Mouse (Mus musculus): ENCODE measurements around the gene Ppp6r2.
A peak's percentile ranks its signal among the peaks of the same experiment; 100 is the strongest.

The Ppp6r2 gene

DNA sequence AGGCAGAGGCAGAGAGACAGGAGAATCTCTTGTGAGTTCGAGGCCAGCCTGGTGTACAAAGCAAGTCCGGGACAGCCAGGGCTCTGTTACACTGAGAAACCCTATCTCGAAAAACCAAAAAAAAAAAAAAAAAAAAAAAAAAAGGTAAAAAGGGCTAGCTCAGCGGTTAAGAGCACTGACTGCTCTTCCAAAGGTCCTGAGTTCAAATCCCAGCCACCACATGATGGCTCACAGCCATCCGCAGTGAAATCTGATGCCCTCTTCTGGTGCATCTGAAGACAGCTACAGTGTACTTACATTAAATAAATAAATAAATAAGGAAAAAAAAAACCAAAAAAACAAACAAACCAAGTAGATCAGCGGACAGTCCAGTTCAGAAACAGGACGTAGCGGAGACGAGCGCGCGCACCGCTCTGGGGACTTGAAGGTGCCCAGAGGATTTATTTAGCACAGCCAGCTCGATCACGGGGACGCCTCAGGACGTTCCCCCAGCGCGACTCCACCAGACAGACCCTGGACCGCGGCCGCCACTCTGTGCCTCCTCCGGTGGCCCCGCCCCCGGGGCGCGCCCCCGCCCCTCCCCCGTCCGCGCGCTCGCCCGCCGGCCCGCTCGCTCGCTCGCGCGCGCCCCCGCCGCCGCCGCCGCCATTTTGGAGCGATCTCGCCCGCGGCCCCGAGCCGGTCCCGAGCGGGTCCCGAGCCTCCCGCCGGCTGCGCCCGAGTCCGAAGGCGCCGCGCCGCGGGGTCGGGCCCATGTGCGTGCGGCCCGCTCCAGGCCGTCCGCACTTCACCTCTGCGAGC lies at the start of gene Ppp6r2:
TSS of gene Ppp6r2 (plus strand) at position 639 of the 801 bp plus-strand sequence.
- DNase-seq (ENCODE audit: low read depth, low spot score) = peak; percentile 37

DNA sequence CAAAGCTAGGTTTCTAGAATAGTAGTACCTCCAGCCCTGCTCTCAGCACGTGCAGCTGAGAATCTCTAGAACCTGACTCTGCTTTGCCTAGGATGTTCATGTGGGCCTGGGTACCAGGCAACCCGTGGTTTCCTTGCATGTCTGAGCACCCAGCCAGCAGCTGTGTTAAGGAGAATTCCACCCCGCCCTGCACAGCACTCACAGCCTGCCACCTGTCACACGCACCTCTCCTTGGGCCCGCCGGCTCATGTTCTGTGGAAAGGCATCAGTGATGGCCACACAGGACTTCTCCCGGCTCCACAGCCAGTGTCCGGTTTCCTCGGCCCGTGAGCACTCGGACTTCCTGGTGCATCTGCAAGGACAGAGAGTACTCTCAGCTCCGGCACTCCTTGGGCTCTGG lies 45.9 kb upstream of the Ppp6r2 start:
- DNase-seq (ENCODE audit: low read depth, low spot score) = no peak

DNA sequence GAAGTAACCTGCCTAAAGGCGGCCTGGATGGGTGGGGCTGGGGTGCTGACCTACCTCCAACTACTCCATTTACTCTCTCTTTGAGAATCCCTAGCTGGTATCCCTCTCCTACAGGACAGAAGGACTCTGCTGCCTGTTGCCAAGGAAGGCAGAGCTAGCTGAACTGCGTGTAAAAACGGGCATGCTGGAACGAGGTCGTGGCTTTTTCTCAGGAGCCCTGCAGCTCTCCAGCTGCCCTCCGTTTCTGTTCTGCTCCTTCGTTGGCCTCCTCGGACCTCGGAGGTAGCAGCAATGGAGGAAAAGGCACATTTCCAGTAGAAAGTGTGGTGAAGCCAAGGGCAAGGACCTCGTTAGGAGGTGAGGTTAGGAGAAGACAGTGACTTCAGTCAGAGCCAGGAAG lies 42.4 kb upstream of the Ppp6r2 start:
- no peak for DNase-seq (ENCODE audit: low read depth, low spot score)

DNA sequence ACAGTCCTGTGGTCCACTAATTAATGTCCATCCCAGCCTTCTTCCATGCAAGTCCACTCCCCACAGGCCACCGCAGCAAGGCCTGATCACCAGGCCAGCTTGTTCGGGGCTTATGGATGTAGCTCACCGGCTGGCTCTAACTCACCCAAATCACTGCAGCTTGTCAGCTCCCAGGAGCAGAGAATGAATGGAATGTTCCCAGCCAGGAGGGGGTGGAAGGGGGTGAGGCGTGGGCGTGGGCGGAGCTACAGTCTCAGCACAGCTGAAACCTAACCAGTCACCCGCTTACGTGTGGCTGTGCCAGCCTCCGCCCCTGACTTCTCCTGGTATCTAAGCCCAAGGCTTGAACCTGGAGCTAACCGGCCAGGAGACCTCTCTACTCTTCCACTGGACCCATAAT lies 41.9 kb upstream of the Ppp6r2 start:
- no peak for DNase-seq (ENCODE audit: low read depth, low spot score)

DNA sequence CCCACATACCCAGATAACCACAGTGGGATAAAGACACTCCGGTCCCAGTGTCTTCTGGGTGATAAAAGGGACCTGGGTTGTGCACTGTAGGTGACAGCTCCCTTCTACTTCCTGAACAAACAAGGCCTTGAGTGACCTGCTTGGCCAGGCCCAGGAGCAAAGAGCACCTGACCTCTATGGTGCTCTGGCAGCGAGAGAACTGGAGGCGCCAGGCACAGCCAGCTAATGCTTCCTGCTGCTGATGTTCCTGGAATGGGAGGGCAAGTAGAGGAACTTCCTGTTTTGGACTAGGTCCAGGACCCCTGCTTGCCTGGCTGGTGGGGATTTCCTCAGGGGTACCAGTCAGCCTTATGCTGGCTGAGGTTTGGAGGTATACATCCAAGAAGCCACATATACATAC lies 41.3 kb upstream of the Ppp6r2 start:
- DNase-seq (ENCODE audit: low read depth, low spot score) = no peak

DNA sequence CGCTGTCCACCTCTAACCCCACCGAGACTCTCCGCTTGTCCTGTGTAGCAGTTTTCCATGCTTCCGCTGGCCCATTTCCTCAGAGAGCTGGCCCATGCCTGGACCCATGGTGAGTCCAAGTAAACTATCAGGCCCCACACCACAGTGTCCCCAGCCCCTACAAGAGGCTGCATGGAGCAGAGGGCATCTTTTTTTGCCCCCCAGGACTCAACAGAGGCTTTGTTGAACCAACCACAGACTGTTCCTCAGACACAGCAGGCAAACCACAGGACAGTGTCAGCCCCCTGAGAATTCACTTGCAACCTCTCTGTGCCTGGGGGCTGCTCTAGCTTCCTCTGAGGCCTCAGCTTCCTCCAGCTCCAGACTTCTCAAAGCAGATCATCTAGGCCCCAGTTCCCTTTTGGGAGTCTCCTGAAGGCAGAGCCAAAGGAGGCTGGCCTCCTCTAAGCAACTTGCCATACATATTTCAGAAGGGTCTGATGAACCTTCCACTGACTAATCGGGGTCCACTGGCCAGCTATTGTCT lies 39.8 kb upstream of the Ppp6r2 start:
- DNase-seq (ENCODE audit: low read depth, low spot score) = no peak

DNA sequence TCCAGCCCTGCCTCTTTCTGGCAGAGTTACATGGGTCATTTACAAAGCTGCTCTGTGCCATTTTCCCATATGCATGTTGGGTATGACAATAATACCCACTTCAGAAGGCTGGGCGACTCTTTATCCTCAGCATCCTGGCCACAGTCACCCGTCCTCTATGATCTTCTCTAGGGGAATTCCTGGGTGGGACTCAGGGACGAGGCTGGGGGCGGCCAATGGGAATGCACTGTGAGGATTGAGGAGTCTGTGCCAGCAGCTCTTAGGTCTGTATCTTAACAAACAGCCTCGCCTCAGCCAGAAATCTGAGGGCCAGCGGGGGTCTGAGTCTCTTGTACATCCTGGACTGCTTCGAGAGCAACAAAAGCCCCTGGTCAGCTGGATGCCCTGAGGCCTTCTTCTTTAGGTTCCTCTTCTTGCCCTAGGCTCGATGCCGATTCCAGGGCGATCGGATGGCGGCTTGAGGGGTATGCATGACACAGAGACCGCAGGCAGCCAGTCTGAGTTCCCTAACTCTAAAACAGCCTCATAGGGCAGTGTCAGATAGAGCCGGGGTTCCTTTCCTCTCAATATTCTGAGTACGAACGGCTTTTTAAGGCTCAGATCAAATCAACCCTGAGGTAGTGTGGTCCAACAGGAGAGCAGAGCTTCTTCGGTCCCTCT lies 38.9 kb upstream of the Ppp6r2 start:
- no peak for DNase-seq (ENCODE audit: low read depth, low spot score)

DNA sequence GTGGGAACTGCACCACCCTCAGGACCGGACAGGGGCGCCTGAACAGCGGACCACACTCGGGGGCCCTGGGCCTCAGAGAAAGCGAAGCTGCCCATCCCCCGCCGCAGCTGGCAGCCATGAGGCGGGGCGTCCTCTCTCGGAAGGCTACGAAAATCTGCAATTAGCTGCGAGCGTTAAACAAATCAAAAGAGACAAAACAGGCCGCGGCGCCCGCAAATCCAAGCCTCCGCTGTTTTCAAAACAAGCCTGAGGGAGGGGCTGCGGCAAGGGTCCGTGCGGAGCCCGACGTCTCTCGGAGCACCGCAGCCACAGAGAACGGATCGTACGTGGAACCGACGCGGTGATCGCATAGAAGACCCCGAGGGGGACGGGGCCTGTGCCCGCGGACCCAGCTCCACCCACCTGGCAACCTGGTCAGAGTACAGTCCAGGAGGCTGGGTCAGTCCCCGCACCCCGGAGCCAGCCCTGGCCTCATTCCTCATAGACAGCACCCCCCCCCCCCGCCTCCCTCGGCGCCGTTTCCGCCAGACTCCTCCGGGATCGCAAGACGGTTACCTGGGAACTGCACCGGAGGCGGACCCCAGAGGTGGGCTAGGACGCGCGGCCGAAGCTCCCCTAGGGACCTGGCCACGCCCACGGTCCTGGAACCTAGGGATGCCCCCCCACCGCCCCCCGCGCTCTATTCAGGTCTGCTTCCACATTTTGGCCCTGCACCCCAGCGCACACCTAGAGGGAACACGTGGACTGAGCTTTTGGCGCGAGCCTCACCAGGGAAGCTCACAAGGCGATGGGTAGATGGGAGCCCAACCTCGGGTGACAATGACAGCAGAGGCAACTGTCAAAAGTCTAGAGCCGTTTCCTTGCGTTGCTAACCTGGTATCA lies 38.1 kb upstream of the Ppp6r2 start:
- no peak for DNase-seq (ENCODE audit: low read depth, low spot score)

DNA sequence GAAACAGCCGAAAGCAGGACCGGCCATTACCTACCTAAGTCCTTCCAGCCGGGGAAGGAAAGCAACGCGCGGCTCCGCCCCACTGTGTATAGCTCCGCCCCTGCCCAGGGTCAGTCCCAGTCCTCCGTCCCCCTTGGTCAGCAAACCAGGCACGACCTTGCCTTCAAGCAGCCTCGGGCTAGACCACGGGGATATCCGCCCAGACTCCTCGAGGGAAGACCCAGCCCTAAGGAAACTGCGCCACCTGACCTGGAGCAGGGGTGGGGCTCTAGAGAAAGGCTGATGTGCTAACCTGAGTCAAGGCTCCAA lies 37.5 kb upstream of the Ppp6r2 start:
- DNase-seq (ENCODE audit: low read depth, low spot score) = no peak

DNA sequence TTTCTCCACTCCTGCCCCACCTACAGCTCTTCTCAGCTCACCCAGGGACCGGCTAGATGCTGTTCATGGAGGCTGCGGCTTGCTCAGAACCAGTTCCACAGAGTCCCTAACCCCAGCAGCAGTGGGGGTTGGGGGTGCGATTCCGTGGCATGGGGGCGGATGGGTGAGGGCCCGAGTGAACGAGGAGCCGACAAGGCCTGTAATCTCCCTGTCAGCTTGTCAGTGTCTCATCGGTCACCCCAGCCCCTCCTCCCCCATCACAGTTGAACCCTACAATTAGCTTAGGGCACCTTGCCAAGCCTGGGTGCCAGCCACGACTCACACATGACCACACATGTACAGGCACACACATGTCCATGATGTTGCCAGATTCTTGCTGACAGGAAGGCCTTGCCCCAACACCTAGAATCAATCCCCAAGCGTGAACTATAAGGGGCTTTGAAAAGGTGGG lies 36.4 kb upstream of the Ppp6r2 start:
- no peak for DNase-seq (ENCODE audit: low read depth, low spot score)

DNA sequence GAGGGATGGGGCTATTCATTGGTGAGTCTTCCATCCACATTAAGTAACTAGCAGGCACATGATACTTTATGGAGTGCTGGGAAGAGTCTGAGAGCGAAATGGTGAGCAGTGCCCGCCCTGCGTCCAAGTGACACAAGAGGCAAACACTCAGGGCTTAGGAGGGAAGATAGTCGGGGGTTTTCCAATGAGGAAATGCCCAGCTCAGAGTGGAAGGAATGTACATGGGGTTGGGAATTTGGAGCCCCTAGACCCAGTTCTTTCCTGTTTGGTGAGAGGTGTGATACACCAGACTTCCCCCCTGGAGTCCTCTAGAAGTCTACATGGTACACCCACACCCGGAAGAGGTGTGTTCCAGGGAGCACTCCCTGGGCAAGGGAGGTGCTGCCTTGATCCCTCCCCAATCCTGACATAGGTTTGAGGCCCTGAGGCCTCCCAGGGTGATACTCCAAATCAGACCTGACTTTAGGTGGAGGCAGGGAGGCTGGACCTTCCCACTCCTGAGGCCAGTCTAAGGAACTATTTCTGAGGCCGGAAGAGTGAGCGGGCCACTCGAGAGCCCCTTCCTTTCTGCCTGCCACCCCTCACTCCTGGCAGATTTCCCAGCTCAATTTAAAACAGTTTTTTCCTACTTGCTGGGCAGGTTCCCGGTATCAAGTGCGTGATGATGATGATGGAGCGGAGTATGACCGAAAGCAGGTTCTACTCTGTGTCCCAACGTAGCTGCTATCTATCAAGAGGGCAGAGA lies 35.8 kb upstream of the Ppp6r2 start:
- no peak for DNase-seq (ENCODE audit: low read depth, low spot score)

DNA sequence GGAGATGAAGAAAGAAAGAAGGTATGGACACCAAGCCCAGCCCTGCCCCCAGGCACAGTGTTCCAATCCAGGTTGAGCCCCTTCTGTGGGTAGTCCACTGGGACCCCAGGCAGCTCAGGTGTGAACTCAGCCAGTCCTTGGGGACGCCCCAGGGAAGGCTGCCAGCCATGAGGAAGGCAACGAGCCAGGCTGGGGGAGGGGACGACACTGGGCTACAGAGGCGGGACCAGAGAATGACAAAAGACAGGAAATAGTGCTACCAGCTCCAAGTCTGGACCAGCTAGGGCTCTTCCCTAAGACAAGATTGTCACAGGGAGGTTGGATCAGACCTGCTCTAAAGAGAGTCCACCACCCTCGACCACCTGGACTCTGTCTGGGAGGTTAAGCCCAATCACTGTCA lies 34.2 kb upstream of the Ppp6r2 start:
- DNase-seq (ENCODE audit: low read depth, low spot score) = no peak

DNA sequence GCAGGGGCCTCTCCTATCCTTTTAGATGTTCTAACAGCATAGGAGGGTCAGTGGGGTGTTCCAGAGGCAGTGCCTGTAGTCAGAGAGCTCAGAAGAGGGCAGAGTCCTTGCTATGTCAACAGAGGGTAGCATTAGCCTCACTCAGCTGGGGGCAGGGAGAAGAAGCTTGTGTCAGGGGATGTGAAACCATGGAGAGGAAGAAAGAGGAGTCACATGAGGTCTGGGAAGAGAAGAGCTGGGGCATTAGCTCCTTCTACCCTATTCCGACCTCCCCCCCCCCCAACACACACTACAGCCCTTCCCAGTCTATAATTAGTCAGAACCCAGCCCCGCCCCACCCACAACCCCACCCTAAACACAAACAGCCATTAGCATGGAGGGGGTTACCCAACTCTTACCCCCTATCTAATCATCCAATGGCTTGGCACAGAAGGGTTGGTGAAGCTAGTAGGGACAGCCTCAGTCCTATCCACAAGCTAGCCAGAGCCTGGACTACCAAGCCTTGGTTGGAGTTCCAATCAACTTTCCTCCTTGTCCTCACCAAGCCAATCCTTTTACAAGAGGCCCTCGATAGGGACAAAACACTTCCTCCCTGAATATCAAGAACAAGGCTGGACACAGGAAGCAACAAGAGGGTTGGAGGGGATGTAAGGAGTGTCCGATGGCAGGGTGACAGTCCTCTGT lies 33.6 kb upstream of the Ppp6r2 start:
- no peak for DNase-seq (ENCODE audit: low read depth, low spot score)

DNA sequence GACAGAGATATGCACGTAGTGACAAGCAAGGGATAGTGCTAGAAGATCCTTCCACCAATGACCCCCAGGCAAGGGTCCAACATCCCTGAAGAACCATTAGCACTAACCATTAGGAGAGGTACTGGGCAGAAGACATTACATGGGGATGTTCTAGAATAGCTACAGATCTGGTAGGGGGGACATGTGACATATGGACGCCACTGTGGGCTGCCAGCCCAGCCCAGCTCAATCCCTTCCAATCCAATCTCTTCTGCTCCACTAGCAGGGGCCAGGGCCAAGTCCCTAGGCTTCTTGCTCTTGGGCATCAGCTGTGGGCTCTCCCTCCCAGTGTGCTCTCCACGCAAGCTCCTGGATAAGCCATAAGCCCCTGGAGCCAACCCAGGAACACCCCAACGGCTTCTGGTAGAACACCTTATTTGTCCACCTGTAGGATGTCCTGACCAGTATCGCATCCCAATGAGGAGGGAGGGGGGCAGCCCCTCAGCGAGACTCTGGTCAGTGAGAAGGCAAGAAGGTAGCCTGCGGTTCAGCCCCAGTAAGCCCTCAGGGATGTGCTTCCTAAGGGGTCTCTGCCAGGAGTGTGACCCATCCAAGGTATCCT lies 33.0 kb upstream of the Ppp6r2 start:
- DNase-seq (ENCODE audit: low read depth, low spot score) = no peak

DNA sequence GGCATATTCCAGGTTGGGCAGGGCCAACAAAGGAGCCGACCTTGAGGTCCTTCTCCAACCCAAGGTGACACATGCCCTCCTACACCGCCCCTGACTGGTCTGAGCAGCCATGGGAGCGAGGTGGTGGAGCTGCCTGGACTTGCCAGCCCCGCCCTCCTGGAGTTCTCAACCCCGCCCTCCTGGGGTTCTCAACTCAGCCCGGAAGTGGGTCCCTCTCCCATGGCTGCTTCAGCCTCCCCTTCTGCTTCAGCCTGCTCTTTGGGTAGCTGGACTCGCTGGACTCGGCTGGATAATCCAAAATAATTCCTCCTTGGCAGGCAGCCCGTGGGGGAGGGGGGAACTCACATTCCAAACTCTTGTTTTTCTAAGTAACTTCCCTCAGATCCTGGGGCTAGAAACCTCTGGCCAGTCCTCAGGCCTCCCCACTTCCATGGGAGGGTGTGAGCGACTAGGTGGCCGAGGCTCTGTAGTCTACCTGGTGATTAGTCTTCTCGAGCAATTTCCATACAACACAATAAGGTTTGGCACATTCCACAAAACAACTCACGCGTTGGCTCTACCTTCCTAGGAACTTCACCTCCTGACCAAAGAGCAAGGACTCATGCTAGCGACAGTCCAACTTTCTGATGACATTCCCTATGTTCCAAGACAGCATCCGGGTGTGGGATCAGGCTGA lies 32.3 kb upstream of the Ppp6r2 start:
- no peak for DNase-seq (ENCODE audit: low read depth, low spot score)

DNA sequence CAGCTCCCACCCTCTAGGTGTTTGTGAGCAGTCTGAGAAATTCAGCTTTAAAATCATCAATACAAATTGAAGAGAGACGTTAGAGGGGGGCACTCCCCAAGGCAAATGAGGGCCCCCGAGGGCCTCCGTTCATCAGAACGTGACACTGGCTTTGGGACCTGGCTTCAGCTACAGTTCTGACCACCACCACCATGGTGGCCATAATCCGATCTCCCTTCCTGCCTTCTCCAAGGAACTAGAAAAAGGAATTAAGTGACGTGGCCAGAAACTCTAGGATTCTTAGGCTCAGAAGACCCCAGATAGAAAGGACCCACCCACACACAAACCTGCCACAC lies 31.8 kb upstream of the Ppp6r2 start:
- no peak for DNase-seq (ENCODE audit: low read depth, low spot score)

DNA sequence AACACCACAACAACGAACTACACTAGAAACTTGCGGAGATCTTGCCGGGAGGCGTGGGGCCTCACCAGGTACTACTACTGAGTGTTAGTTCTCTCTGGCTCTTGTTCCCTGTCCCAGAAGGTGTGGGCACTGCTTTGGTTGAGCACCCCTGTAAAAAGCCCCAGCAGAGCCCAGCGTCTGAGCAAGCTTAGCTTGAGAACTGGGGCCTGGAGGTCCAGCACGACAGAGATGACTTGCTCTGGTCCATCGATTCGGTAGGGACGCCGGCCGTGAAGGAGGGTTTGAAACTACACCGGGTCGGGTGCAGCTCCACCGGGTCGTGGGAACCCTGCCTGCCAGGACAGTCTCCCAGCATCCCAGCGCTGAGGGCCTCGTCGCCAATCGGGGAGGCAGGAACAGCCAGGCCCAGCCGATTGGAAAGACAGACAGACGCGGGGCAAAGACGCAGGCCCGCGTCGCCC lies 31.2 kb upstream of the Ppp6r2 start:
- DNase-seq (ENCODE audit: low read depth, low spot score) = no peak

DNA sequence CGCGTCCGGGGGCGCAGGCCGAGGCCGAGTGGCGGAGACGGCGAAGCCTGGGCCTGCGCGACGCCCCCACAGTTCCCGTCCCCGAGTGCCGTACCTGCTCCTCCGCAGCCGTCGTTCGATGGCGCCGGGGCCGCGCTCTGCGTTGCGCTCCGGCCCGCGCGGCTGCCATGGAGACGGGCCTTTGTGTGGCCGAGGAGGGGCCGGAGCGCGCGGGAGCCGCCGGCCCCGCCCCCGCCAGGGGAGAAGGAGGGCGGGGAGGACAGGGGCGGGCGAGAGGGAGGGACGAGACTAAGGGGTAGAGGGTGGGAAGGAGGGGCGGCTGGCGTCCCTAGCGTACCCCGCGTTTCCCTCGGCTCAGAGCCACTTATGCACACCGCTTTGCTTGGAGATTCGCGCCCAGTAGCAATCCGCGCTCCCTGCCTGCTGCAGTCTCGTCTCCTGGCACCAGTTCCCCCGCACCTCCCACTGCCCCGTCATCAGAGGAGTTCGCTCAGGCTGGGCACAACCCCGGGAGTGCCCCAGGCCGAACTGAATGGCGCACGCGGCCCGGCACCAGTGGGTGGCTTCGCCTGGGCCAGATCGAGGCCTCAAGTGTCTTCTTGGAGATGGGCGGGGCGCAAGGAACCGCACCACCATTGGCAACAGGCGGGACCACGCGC lies 30.7 kb upstream of the Ppp6r2 start, which contains the start of gene Plxnb2:
TSS of gene Plxnb2 (minus strand) at position 218 of the 659 bp plus-strand sequence.
- DNase-seq (ENCODE audit: low read depth, low spot score) = peak; percentile 78

DNA sequence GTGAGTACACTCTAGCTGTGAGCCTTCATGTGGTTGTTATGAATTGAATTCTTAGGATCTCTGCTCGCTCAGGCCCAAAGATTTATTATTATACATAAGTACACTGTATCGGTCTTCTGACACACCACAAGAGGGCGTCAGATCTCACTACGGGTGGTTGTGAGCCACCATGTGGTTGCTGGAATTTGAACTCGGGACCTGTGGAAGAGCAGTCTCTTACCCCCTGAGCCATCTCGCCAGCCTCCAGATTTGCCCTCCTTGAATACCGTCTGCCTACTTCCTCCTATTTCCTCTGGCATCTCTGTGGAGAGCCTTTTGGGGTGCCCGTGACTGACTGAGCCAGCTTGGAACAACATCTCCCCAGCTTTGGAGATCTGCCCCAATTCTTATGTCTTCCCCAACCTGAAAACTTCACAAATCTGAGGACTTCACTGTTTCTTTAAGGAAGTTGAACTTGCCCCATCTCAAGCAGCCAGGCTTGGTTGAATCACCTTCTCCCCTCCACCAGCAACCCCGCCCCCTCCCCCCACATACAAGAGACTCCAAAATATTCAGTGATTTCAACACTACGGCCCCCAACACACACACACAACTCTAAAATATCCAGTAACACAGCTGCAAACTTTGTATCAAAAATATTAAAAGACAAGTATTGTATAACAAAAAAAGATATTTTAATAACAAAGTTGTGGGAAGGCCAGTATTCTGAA lies 29.6 kb upstream of the Ppp6r2 start:
- DNase-seq (ENCODE audit: low read depth, low spot score) = no peak
